Mouse (Mus musculus): Measurements from ENCODE around the gene Sox6. TPM values are rescaled to one million over a fixed set of nuclear protein-coding genes. Genes with fewer than 3 reads are reported as not detected.
A peak's percentile ranks its signal among the peaks of the same experiment; 100 is the strongest.

The Sox6 gene
- total RNA-seq, 2 experiments from 2014 or later, result 24.3 to 31.0 TPM

DNA sequence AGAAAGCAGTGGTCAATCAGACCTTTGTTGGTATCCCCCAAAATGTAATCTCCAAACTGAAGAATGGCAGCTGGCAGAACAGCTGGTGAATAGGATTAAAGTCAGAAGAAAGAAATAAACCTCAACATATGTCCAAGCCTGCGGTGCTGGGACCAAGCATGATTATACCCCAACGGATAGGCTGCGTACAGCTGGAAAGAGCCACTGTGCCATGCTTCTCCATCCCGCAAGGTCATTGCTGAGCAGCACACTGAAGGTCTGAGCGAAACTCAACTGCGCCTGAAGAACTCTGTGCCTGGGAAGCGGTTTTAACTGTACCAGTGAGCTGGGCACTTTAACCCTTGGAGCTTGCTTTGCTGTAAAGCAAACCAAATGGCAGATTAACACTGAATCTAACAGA is 291.1 kb downstream of the Sox6 start:
- TF ChIP-seq CTCF (conservative IDR thresholded peaks at IDR 0.05), result no peak
- Histone ChIP-seq H3K27ac (no peak overlapping the region), H3K4me3 (no peak overlapping the region)
- no peak for DNase-seq (ENCODE audit: low spot score in 2 of 2)

DNA sequence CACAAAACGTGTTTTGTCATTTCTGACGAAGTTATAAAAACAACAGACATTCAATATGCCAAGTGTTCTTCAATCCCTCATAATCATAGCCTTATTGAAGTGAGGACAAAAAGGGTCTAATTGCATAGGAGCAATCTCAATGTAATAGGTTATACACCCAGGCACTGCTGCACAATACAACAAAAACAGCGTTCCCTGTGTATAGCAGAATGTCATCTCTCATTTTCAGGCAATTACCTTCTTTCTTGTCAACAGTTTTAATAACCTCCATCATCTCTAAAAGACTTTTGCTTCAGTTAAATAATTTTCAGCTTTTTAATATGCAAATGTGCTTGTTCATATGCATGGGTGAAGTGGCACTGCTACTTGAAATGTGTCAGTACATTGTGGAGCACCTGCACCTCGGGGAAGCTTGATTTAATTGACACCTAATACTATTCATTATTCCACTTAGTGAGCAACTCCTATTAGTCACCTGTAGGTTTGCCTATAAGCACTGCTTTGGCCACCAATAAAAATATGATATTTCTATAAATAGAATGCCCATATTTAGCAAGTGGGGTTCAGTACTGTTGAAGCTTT is 292.8 kb downstream of the Sox6 start:
- no peak for DNase-seq (ENCODE audit: low spot score in 2 of 2)
- no peak for TF ChIP-seq CTCF (conservative IDR thresholded peaks at IDR 0.05)
- Histone ChIP-seq H3K27ac (no peak overlapping the region), H3K4me3 (no peak overlapping the region)

DNA sequence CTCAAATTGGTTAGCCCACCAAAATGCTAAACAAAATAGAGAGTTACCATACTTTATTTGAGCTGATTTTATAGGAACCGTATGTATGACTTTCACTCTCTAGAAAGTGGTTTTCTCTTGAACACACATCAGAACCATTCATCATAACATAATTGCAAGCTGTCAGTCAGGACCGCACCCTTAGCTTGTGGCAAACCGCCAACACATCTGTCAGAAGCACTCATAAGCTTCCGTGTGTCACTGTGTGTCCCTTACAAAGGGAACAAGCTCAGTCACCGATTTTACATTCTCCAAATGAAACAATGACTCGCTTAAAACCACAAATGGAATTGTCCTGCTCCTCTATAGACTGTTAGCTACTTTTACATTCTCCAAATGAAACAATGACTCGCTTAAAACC is 304.5 kb downstream of the Sox6 start:
- Histone ChIP-seq H3K4me3 (no peak overlapping the region), H3K27ac (no peak overlapping the region)
- no peak for DNase-seq (ENCODE audit: low spot score in 2 of 2)
- no peak for TF ChIP-seq CTCF (conservative IDR thresholded peaks at IDR 0.05)

DNA sequence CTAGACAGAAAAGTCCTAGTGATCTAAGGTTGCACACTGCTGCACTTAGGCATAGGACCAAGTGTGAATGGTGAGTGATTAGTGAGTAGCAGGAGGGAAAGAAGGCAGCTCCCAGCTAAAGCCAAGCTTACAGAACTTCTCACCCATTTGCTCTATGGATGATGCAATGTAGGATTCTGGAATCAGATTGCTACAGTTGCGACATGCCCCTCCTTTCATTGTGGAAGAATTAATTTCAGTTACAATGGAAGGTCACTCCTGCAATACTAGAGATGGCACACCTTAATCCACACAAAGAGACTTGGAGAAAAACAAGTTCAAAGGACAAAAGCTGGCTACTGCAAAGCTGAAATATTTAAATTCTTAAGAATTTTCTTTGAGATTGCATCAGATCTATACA is 305.8 kb downstream of the Sox6 start:
- Histone ChIP-seq H3K4me3 (no peak overlapping the region), H3K27ac (no peak overlapping the region)
- DNase-seq (ENCODE audit: low spot score in 2 of 2), result no peak
- no peak for TF ChIP-seq CTCF (conservative IDR thresholded peaks at IDR 0.05)

DNA sequence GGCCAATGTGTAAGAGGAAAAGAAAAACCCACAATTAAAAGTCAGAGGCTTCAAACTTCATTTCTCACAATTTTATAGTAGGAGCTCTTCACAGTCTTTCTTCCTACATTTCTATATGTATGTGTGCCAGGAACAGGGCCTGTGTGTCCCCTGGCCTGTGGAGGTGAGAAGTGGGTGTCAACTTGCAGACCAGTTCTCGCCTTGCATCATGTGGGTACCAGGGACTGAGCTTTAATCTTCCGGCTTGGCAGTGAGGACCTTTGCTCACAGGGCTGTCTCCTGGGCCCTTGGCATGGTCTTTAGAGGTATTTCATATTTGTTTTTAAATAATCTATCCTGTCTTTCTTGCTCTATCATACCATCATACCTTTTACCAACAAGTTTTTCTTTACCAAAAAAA is 311.8 kb downstream of the Sox6 start:
- TF ChIP-seq CTCF (conservative IDR thresholded peaks at IDR 0.05), result no peak
- Histone ChIP-seq H3K27ac (no peak overlapping the region), H3K4me3 (no peak overlapping the region)
- no peak for DNase-seq (ENCODE audit: low spot score in 2 of 2)

DNA sequence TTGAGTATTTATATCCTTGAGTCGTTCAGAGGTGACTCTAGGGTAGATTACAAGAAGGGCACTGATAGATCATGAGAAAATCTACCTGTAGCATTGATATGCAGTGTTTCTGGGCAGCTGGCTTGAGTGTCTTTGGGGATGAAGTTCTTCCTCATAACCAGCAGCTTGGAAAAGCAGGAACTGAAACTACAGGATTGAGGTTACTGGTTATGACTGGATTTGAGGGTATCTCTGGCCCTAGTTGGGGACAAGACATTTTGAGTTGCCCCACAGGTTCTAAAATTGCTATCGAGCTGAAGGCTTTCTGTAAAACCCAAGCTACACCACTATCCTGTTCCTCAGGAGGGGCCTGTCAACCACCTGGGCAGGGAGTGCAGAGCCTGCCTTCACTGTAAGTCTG is 314.2 kb downstream of the Sox6 start:
- no peak overlapping the region for H3K27ac ChIP-seq
- no peak for TF ChIP-seq CTCF (conservative IDR thresholded peaks at IDR 0.05)
- H3K4me3 ChIP-seq, result no peak overlapping the region
- DNase-seq (ENCODE audit: low spot score in 2 of 2), result no peak

DNA sequence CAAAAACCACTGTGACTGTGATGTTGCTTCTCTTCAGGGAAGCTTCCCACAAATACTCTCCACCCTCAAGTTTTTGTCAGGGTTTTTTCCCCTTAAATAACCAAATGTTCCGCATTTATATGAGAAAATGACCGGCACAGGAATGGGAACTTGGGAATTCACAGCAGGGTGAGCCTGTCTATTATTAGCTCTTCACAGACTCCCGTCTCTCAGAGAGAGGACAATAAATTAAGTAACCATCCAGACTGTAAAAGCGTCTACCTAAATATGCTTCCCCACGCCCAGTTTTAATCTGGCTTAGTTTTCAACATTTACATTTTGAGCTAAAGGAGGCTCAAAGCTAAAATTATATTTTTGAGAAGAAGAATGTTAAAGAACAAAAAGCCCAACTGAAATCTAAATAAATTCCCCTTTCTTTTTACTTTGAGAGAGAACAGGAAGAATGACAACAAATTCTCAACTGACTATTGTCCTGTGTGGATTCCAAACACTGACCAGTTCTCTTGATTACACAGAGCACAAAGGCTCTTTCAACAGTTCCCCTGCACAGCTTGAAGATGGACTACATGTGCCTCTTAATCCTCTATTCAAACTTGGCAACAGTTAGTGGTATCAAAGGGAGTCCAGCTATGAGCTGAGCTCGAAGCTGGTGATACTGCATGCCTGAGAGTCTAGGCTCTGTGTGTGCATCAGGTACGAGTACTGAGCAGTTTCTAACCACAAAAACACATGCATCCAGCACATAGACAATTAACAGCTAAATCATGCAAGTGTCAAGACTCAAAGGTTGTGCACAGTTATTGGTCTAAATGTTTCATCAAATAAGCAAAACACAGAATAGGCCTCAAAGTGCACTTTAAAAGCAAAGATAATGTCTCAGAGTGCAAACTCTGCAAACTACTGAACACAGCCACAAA is 316.7 kb downstream of the Sox6 start:
- no peak for TF ChIP-seq CTCF (conservative IDR thresholded peaks at IDR 0.05)
- H3K27ac ChIP-seq, result peak overlapping the region; percentile 64
- no peak overlapping the region for H3K4me3 ChIP-seq
- DNase-seq (ENCODE audit: low spot score in 2 of 2), result no peak

DNA sequence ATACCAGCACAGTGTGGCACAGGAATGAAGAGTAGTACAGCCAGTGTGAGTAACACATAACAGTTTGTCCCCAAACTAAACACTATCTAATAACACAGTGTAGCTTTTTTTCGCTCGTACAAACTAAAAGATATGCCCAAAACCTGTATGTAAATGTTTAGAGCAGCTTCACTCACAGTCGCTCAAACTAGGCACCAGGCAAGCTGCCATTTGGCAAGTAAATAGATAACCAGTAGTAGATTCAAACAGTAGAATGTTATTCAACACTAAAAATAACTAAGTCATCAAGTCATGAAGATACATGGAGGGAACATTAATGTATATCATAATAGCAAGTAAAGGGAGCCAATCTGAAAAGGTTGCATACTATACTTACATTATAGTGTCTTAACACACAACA is 318.8 kb downstream of the Sox6 start:
- no peak overlapping the region for H3K4me3 ChIP-seq
- TF ChIP-seq CTCF (conservative IDR thresholded peaks at IDR 0.05), result no peak
- DNase-seq (ENCODE audit: low spot score in 2 of 2), result no peak

DNA sequence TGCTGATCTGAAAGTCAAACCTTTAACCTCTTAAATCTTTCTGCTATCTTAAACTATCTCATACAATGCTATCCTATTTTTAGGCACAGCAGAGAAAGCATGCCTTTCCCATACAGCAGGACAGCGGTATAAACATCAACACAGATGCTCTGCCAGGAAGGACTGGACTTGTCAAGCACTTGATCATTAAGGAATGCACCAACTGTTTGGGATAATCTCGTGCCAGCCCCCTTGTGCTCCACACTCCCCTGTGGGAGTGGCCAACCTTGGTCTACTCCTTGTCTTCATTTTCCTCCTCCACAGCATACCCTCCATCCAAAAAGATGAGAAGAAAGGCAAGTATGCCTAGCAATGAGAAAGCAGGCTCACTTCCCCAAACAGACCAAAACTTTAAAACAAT is 332.5 kb downstream of the Sox6 start:
- DNase-seq (ENCODE audit: low spot score in 2 of 2), result no peak
- Histone ChIP-seq H3K27ac (peak overlapping the region; percentile 18; the same call in 1 of the 2 replicates), H3K4me3 (no peak overlapping the region)
- no peak for TF ChIP-seq CTCF (conservative IDR thresholded peaks at IDR 0.05)

More for the DNA sequence above, 318.8 kb downstream of the Sox6 start:
- H3K27ac ChIP-seq, result no peak overlapping the region

DNA sequence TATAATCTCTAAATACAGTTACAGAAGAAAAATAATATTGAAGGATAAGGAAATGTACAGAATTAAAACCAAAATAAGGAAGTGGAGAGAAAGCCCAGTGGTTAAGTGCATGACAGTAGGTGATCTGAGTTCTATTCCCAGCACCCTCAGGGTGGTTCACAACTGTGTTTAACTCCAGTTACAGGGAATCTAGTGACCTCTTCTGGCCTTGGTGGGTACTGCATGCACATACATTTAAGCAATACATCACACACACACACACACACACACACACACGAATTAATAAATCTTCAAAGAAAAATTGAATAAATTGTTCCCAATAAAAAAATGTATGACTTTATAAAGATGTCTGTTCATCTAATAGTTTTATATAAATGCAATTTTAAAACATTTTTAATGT is 340.5 kb downstream of the Sox6 start:
- no peak for DNase-seq (ENCODE audit: low spot score in 2 of 2)
- H3K4me3 ChIP-seq, result no peak overlapping the region
- H3K27ac ChIP-seq, result no peak overlapping the region
- peak; percentile 48 for TF ChIP-seq CTCF (conservative IDR thresholded peaks at IDR 0.05)

DNA sequence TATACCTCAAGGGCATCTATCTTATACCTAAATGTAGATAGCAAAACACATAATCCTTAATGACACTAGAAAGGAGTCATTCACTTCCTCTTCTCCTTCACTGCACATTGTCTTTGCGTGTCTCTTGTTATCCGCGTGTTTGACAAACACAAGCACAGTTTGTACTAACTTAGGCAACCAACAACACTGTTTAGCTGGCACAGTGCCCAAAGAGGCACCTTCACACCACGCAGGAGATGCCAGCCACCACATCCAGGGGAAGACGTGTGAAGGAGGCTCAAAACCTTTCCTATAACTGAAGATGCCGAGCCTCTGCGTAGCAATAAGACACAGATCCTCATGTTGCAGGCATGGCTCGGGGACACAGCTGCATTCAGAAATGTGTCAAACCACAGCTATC is 345.4 kb downstream of the Sox6 start:
- DNase-seq (ENCODE audit: low spot score in 2 of 2), result no peak
- Histone ChIP-seq H3K27ac (no peak overlapping the region), H3K4me3 (no peak overlapping the region)
- no peak for TF ChIP-seq CTCF (conservative IDR thresholded peaks at IDR 0.05)

DNA sequence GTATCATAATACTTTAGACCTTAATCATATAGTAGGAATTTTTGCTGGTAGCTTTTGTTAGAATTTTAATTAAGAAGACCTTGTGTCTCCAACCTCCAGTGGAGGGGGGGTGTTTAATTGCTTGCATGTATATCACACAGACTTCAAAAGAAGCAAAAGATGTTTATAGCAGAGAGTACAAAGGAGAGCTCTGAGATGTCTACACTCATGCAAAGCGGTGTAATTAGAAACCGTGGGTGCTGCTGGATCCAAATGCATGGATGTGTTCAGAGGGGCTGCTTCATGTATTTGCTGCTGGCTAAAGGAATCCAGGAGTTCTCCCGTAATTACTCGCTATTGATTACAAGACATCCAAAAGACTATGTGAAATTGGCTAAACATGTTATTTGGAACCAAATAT is 347.5 kb downstream of the Sox6 start:
- Histone ChIP-seq H3K4me3 (no peak overlapping the region), H3K27ac (no peak overlapping the region)
- no peak for TF ChIP-seq CTCF (conservative IDR thresholded peaks at IDR 0.05)
- no peak for DNase-seq (ENCODE audit: low spot score in 2 of 2)

DNA sequence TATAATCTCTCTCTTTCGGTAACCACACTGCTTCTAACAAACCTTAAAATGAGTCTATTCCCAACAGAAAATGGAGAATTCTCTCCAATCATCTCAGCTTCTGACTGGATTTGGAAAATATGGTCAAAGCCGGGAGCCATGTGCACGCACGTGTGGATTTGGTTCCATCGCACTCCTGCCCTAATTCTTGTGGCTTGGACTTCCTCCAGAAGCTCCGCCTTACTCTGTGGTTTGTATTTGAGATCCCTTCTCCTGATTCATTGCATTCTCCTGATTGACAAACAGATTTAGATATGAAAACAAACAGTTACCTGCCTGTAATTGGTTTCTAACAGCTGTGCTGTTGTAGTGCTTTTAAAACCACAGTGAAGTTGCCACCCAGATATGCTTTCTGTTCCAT is 351.9 kb downstream of the Sox6 start:
- Histone ChIP-seq H3K27ac (peak overlapping the region; percentile 44; the same call in 1 of the 2 replicates), H3K4me3 (no peak overlapping the region)
- no peak for DNase-seq (ENCODE audit: low spot score in 2 of 2)
- no peak for TF ChIP-seq CTCF (conservative IDR thresholded peaks at IDR 0.05)

DNA sequence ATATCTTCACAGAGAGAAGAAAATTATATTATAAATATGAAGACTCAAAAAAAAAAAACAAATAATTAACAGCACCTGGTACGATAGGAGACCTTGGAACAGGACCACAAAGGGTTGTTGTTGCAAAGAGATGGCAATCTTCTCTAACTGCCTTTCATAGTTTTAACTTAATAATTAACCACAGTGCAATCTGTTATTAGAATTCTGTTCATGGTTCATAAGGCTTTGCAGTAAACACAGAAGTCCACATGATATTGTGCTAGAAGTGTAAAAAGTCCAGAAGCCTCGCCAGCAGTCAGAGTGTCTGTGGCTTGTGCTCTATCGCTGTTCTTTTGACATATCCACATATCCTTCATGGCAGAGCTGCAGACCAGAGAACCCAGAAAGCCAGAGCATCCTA is 354.5 kb downstream of the Sox6 start:
- Histone ChIP-seq H3K4me3 (no peak overlapping the region), H3K27ac (no peak overlapping the region)
- no peak for TF ChIP-seq CTCF (conservative IDR thresholded peaks at IDR 0.05)
- no peak for DNase-seq (ENCODE audit: low spot score in 2 of 2)

Data from layer of hippocampus, adult 2 months (tissue).